Mouse (Mus musculus) megakaryocyte, adult 5-6 weeks (primary cell): ENCODE results near the gene Slc38a8. TPM values are rescaled to one million over a fixed set of nuclear protein-coding genes. Genes with fewer than 3 reads are reported as not detected.

Source experiments
- ATAC-seq: 2 replicates; pipeline ENCODE4 v1.8.0; 2016; ENCODE audit warnings: mild to moderate bottlenecking, inconsistent platforms; ENCODE audit not compliant: poor library complexity, severe bottlenecking
- total RNA-seq, 2 experiments: library from RNA; stranded (forward) in 1 of 2; stranded (reverse) in 1 of 2; fragments of 153-499, 151-499 nt in 1 of 2; fragments of 221-1000, 200-1000 nt in 1 of 2; gene quantifications; 2 replicates each; pipeline versions ENCODE4 v1.2.3 to v1.2.4; 2015 to 2017

The Slc38a8 gene
- total RNA-seq (2015), result not detected in 2 replicates
- total RNA-seq (2017), result not detected in 2 replicates

GRCm38 (mm10) chr8:119501598-119501997, at the start of gene Slc38a8:
TSS of gene Slc38a8 (minus strand) at chr8:119501698.
- no peak for ATAC-seq

DNA sequence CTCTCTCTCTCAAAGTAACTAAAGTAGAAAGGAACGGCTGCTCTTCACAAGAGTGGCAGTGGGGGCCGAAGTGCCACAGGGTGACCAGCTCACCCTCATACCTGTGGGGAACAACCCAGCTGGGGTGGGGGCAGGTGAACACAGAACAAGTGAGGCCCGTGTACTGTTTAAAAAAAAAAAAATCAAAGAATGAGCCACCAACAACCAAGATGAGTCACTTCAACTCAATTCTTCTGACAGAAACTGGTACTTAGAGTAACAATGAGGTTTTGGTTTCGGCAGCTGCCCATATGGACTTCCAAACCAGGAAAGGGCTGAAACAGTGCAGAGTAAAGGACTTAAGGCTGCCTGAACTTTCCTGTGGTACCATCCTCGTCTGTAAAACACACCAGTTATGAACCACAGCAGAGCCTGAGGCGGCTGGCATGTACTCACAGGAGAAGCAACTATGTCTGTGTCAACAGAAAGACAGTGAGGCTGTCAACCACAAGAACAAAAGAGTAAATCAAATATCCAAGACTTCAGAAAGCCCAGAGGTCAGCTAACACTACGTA, 47.1 kb upstream of the Slc38a8 start:
- no peak for ATAC-seq

DNA sequence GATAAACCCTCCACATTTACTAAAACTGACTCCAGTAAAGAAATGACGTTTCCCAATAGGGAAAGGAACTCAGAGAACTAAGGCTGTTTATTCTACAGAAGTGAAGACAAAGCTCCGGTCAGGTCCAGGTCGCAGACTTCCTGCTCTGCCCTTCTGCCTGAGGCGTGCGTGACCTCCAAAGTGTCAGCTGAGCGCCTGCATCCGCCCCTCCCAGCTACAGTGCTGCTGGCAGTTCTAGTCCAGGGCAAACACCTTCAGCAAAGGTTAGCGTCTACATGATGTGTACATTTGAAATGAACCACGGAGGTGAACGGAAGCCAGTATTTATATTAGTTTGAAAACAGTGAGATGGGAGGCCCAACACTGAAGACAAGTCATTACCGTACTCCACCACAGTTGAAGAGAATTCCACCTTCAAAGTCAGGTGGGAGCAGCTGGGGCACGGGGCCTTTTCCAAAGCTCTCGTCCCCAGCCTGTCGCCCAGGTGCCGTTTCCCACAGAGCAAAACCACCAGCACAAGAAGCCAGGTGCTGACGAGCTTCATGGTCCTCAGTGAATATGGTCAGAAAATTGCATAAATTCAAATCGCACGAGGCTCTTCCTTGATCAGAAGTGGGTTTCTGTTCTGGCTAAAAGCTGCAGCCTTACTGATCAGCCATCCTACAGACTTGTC, 45.7 kb upstream of the Slc38a8 start:
- ATAC-seq, result no peak

- ATAC-seq, result no peak
Observed at GRCm38 (mm10) chr8:119545791-119546190, 44.3 kb upstream of the Slc38a8 start.

GRCm38 (mm10) chr8:119545180-119545579, 43.7 kb upstream of the Slc38a8 start:
- ATAC-seq, result no peak

DNA sequence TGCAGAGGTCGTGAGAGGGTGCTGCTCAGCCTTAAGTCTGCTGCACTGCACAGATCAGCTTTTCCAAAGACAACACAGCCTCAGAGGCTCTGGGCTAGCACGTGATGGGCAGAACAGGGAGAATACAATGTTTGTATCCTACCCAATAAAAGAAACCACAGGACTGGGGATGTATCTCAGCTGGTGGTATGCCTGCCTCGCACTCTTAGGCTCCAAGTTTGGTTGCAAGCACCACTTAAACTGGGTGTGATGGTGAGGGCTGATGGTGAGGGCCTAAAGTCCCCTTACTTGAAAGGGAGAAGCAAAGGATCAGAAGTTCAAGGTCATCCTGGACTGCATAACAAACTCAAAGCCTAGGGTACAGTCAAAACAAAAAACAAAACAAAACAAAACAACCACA, 43.1 kb upstream of the Slc38a8 start:
- ATAC-seq, result no peak

GRCm38 (mm10) chr8:119531973-119532372, 30.5 kb upstream of the Slc38a8 start:
- no peak for ATAC-seq

- no peak for ATAC-seq
Observed at GRCm38 (mm10) chr8:119531397-119531796, 29.9 kb upstream of the Slc38a8 start.

- ATAC-seq, result no peak
Observed at GRCm38 (mm10) chr8:119530937-119531336, 29.4 kb upstream of the Slc38a8 start.

GRCm38 (mm10) chr8:119528762-119529161, 27.3 kb upstream of the Slc38a8 start:
- ATAC-seq, result no peak

DNA sequence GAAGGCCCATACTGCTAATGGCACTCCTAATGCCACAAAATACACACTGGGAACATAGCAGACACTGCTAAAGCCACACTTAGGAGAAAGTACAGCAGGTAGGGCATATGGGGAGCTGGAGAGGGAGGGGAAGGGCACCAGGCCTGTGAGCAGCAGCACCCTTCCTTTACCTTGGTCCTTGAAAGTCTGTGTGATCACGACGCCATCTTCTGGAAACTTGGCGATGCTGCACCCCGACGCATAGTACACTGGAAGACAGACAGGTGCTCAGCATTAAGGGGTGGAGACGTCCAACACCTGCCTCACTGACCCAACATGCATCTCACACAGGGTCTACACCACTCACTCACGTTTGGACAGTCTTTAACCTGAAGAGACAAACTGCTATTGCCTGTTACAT, 18.6 kb upstream of the Slc38a8 start:
- ATAC-seq, result no peak

GRCm38 (mm10) chr8:119516674-119517073, 15.2 kb upstream of the Slc38a8 start:
- ATAC-seq, result no peak

- ATAC-seq, result no peak
Observed at GRCm38 (mm10) chr8:119515767-119516166, 14.3 kb upstream of the Slc38a8 start.

DNA sequence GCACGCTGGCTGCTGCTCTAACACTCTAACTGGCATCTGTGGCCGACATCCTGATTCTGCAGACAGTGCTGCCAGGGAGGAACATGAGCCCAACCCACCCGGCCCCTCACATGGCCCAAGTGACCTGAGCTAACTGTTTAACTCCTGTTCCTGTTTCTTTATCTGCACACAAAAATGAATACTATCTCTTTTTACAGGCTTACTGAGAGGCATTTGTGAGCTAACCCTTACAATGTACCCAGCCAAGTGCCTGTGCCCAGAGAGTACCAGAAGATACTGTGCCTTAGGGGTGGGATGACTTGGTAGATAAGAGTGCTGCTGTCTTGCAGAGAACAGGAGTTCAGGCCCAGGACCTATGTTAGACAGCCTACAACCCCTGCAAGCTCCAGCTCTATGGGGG, 13.4 kb upstream of the Slc38a8 start:
- ATAC-seq, result no peak

GRCm38 (mm10) chr8:119513405-119513804, 11.9 kb upstream of the Slc38a8 start:
- ATAC-seq, result no peak

GRCm38 (mm10) chr8:119511722-119512121, 10.2 kb upstream of the Slc38a8 start:
- ATAC-seq, result no peak

- no peak for ATAC-seq
Observed at GRCm38 (mm10) chr8:119510471-119510870, 9.0 kb upstream of the Slc38a8 start.

DNA sequence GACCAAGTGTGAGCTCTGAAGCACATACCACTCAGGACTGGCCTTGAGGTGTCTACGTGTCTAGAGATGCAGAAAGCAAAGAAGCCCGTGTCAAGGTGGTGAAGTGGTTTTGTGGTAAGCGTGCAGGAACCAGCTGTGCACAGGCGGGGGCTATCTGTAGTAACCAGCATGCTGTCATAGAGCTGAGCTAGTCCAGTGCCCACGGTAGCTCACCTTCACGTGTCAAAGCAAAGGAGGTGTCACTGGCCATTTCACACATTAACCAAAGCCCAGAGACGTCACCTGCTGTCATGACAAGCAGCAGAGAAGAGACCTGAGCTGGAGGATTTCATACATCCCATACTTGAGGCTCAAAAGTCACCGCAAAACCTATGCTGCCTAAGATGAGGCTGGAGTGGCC, 4.6 kb upstream of the Slc38a8 start:
- no peak for ATAC-seq

GRCm38 (mm10) chr8:119505488-119505887, 4.0 kb upstream of the Slc38a8 start:
- no peak for ATAC-seq

GRCm38 (mm10) chr8:119503191-119503767, 1.8 kb upstream of the Slc38a8 start:
- ATAC-seq, result no peak

DNA sequence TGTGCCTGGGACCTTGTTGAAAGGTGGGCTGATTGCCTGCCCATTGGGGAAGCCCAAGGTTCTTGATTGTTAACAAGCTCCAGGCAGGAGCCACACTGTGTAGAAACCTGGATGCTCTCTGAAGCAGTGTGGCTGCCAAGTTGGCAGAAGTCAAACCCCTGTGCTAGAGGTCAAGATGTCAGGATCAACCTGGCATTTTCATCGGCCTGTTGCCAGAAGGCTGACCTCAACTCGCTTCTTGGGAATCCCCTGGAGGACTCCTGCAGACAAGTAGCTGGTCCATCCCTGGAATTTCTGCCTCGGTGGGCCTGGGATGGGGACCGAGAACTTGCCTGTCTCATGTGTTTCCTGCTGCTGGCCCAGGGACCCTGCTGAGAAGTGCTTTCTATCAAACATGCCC, 613 bp upstream of the Slc38a8 start:
- no peak for ATAC-seq

DNA sequence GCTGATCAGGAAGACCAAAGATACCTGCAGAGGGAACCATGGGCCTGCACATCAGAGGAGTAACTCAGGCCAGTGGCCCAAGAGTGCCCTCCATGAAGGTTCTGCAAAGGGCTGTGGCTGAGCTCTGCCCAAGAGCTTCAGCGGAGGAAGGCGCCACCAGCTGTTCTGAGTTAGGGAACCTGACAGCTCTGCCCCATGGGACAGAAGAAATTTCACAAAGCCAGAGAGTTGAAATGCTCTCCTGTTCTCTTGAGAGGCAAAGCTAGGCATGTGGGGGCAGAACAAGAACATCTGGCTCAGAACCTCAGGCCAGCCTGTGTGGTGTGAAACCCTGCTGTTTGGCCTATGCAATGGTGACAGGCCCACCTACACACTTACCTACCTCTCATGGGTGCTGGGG, 1.7 kb downstream of the Slc38a8 start:
- no peak for ATAC-seq
